Mouse (Mus musculus) G1E (cell line): ENCODE measurements around the gene Plxnb1.

Experiments used
- CTCF ChIP-seq: IDR thresholded peaks from 2 replicates; pipeline ENCODE4 v1.5.1; 2012; ENCODE audit warnings: low read depth, low read length, inconsistent platforms, mixed read lengths
- GATA1 ChIP-seq: IDR thresholded peaks from 2 replicates; pipeline ENCODE4 v1.6.1; 2012; ENCODE audit warnings: borderline replicate concordance, low read length, inconsistent platforms, mixed read lengths
- GATA2 ChIP-seq: IDR thresholded peaks from 2 replicates; pipeline ENCODE4 v1.6.1; 2012; ENCODE audit warnings: low read depth, low read length, inconsistent platforms, borderline replicate concordance
- POLR2AphosphoS5 ChIP-seq: IDR thresholded peaks from 2 replicates; pipeline ENCODE4 v1.6.1; 2012; ENCODE audit warnings: low read depth, low read length, inconsistent platforms; ENCODE audit not compliant: insufficient replicate concordance
- TAL1 ChIP-seq: conservative IDR thresholded peaks from 2 replicates; pipeline ENCODE4 v1.6.1; 2012; ENCODE audit warnings: low read depth, low read length, inconsistent platforms, mixed read lengths

DNA sequence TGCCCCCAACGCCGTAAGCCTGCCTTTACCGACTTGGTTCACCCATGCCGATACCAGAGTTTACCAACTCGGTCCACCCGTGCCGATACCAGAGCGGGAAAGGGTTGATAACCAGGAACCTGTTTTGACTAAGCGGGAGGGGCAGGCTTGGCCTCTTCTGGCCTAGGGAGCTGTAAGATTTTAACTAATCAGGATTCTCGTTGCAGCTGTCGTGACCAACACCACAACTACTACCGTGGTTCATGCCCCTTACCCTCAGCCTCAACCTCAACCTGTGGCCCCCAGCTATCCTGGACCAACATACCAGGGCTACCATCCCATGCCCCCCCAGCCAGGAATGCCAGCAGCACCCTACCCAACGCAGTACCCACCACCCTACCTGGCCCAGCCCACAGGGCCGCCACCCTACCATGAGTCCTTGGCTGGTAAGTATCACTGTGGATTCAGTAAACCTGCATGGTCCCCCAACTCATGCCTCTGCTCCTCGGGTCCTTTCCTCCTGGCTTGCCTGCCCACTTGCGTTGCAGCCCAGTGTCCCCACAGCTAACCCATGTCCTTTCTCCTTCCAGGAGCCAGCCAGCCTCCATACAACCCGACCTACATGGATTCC lies 39.0 kb upstream of the Plxnb1 start:
- TF ChIP-seq CTCF (no peak), GATA1 (no peak), POLR2AphosphoS5 (no peak), TAL1 (no peak), GATA2 (no peak)
